Mouse (Mus musculus) forebrain, postnatal 0 days (tissue): ENCODE data around the gene Tmem79. TPM values are rescaled to one million over a fixed set of nuclear protein-coding genes. Genes with fewer than 3 reads are reported as not detected.
"Not testable (repeated sequence)": the region's sequence is repeated elsewhere in the genome, so short reads cannot be mapped to it uniquely, and the experiment has no call there.

Experiments
- ATAC-seq: fragments of 200-750 bp; cut with Nextera tagmentation; 2 replicates; pipeline ENCODE4 v1.8.0; 2017; ENCODE audit warnings: mild to moderate bottlenecking, moderate library complexity
- DNase-seq: peaks from one replicate; pipeline ENCODE4 v3.0.0-alpha.2; 2015
- H3K27ac ChIP-seq: fragments of 300-500 bp; sonication (generic); 2 replicates; pipeline ENCODE4 v1.5.1; 2014; ENCODE audit warnings: low read depth, mild to moderate bottlenecking, antibody characterized with exemption, low read length, moderate library complexity, mixed read lengths
- H3K27me3 ChIP-seq: fragments of 300-500 bp; sonication (generic); 2 replicates; pipeline ENCODE4 v1.6.1; 2014; ENCODE audit warnings: mild to moderate bottlenecking, low read length, mixed read lengths; ENCODE audit not compliant: insufficient read depth
- H3K36me3 ChIP-seq: fragments of 300-500 bp; sonication (generic); 2 replicates; pipeline ENCODE4 v1.6.1; 2014; ENCODE audit warnings: mild to moderate bottlenecking, moderate library complexity; ENCODE audit not compliant: insufficient read depth
- H3K4me1 ChIP-seq: fragments of 300-500 bp; sonication (generic); 2 replicates; pipeline ENCODE4 v1.6.1; 2014; ENCODE audit warnings: antibody characterized with exemption; ENCODE audit not compliant: insufficient read depth
- H3K4me2 ChIP-seq: fragments of 300-500 bp; sonication (generic); 2 replicates; pipeline ENCODE4 v1.6.1; 2014; ENCODE audit warnings: low read depth, mild to moderate bottlenecking, moderate library complexity
- H3K4me3 ChIP-seq: fragments of 300-500 bp; sonication (generic); 2 replicates; pipeline ENCODE4 v1.5.1; 2014; ENCODE audit warnings: low read depth, low read length, mixed read lengths
- H3K9ac ChIP-seq: fragments of 300-500 bp; sonication (generic); 2 replicates; pipeline ENCODE4 v1.6.1; 2014; ENCODE audit warnings: mild to moderate bottlenecking
- H3K9me3 ChIP-seq: fragments of 300-500 bp; sonication (generic); 2 replicates; pipeline ENCODE4 v1.6.1; 2016; ENCODE audit warnings: low read length
- CTCF ChIP-seq: sonication (generic); IDR thresholded peaks from 2 replicates; pipeline ENCODE4 v1.5.1; 2016; ENCODE audit warnings: antibody characterized with exemption, control low read depth, low read depth
- WGBS: fragments of 180-500 bp; shearing (Covaris S2); extraction: QIAGEN DNeasy Blood & Tissue Kit; methylation state at CpG from one replicate; pipeline ENCODE4 v1.1.7; 2014; 5-methylcytosine and 5-hydroxymethylcytosine counted together
- polyA plus RNA-seq: library from polyadenylated mRNA; unstranded; fragments of >200 nt; fragmentation: Nextera tagmentation; extraction: Ambion mirVana; gene quantifications from 2 replicates; pipeline ENCODE4 v1.2.1, GENCODE M21; 2015
- total RNA-seq: library from RNA; depleted of rRNA; stranded (reverse); fragments of >200 nt; gene quantifications from 2 replicates; pipeline ENCODE4 v1.2.3, GENCODE M21; 2014

Gene Tmem79
- total and polyA plus RNA-seq, 2 experiments from 2014 or later, result 0.33 to 0.92 TPM

GRCm38 (mm10) chr3:88367517-88367916 is 31.6 kb upstream of the Tmem79 start:
- H3K27me3 ChIP-seq, H3K36me3 ChIP-seq, H3K27ac ChIP-seq, H3K4me3 ChIP-seq, H3K9me3 ChIP-seq, ATAC-seq, H3K4me1 ChIP-seq, DNase-seq, H3K9ac ChIP-seq: not testable (repeated sequence)
- H3K4me2 ChIP-seq, result 0 out of 2 replicates have a peak overlapping the region, but pooled peaks have one; percentile 30
- WGBS, result 52% methylated on average over 3 of the region's 7 CpGs

GRCm38 (mm10) chr3:88366830-88367428 is 31.0 kb upstream of the Tmem79 start:
- H3K9me3 ChIP-seq, H3K4me1 ChIP-seq, H3K27me3 ChIP-seq, H3K27ac ChIP-seq, H3K36me3 ChIP-seq: not testable (repeated sequence)
- WGBS, result 1% methylated on average over 17 of the region's 22 CpGs
- DNase-seq (peak; percentile 56), ATAC-seq (peak; percentile 94)
- peak overlapping the region; percentile 30 for H3K4me2 ChIP-seq
- 0 out of 2 replicates have a peak overlapping the region, but pooled peaks have one; percentile 9 for H3K4me3 ChIP-seq
- peak overlapping the region; percentile 35 for H3K9ac ChIP-seq

GRCm38 (mm10) chr3:88365705-88366361 is 29.9 kb upstream of the Tmem79 start:
- Histone ChIP-seq H3K36me3 (peaks cover 18% of the 10 kb centered on the region), H3K4me2 (no peak overlapping the region), H3K9ac (no peak overlapping the region), H3K27me3 (no peaks in the 10 kb centered on the region), H3K27ac (no peak overlapping the region), H3K4me3 (no peak overlapping the region), H3K4me1 (no peaks in the 10 kb centered on the region), H3K9me3 (no peaks in the 10 kb centered on the region)
- no peak for TF ChIP-seq CTCF
- ATAC-seq (no peak), DNase-seq (no peak)
- 45% methylated on average over 34 of the region's 34 CpGs for WGBS

GRCm38 (mm10) chr3:88364337-88364736 is 28.4 kb upstream of the Tmem79 start, which contains the start of gene Paqr6:
Gene Paqr6, plus strand, starts transcription at chr3:88364584.
- H3K4me2 ChIP-seq, result no peak within 1 kb of the TSS
- H3K4me1 ChIP-seq, result no peaks in the 10 kb centered on the region
- H3K27me3 ChIP-seq, result no peaks in the 10 kb centered on the region
- ATAC-seq (no peak), DNase-seq (no peak)
- no peak within 1 kb of the TSS for H3K27ac ChIP-seq
- no peaks in the 10 kb centered on the region for H3K9me3 ChIP-seq
- no peak within 1 kb of the TSS for H3K4me3 ChIP-seq
- WGBS, result 3% methylated on average over 16 of the region's 16 CpGs
- H3K9ac ChIP-seq, result no peak within 1 kb of the TSS
- TF ChIP-seq CTCF, result no peak
- H3K36me3 ChIP-seq, result peaks cover 33% of the 10 kb centered on the region

GRCm38 (mm10) chr3:88363700-88364099 is 27.8 kb upstream of the Tmem79 start:
- no peaks in the 10 kb centered on the region for H3K27me3 ChIP-seq
- H3K9me3 ChIP-seq, result no peaks in the 10 kb centered on the region
- H3K27ac ChIP-seq, result no peak overlapping the region
- TF ChIP-seq CTCF, result no peak
- no peaks in the 10 kb centered on the region for H3K4me1 ChIP-seq
- WGBS, result 42% methylated on average over 4 of the region's 4 CpGs
- no peak overlapping the region for H3K4me2 ChIP-seq
- peaks cover 39% of the 10 kb centered on the region for H3K36me3 ChIP-seq
- no peak overlapping the region for H3K4me3 ChIP-seq
- DNase-seq (no peak), ATAC-seq (peak; percentile 38)
- H3K9ac ChIP-seq, result no peak overlapping the region

GRCm38 (mm10) chr3:88361612-88362313 is 25.8 kb upstream of the Tmem79 start:
- Histone ChIP-seq H3K27ac (0 out of 2 replicates have a peak overlapping the region, but pooled peaks have one; percentile 5), H3K4me2 (no peak overlapping the region), H3K27me3 (no peaks in the 10 kb centered on the region), H3K36me3 (peaks cover 57% of the 10 kb centered on the region), H3K9me3 (no peaks in the 10 kb centered on the region), H3K4me3 (no peak overlapping the region), H3K4me1 (no peaks in the 10 kb centered on the region), H3K9ac (no peak overlapping the region)
- ATAC-seq, result peak; percentile 28
- no peak for DNase-seq
- 85% methylated on average over 2 of the region's 2 CpGs for WGBS
- no peak for TF ChIP-seq CTCF

GRCm38 (mm10) chr3:88361096-88361495 is 25.1 kb upstream of the Tmem79 start:
- ATAC-seq, result no peak
- 79% methylated on average over 6 of the region's 6 CpGs for WGBS
- Histone ChIP-seq H3K9ac (no peak overlapping the region), H3K27ac (no peak overlapping the region), H3K27me3 (no peaks in the 10 kb centered on the region), H3K9me3 (no peaks in the 10 kb centered on the region), H3K4me2 (no peak overlapping the region), H3K4me1 (no peaks in the 10 kb centered on the region), H3K4me3 (no peak overlapping the region), H3K36me3 (peaks cover 64% of the 10 kb centered on the region)
- no peak for TF ChIP-seq CTCF
- DNase-seq, result no peak
